Mouse (Mus musculus) MN1 (cell line): ENCODE results near the gene Plekhh2.

Experiments
- DNase-seq: peaks from one replicate; pipeline ENCODE4 v3.0.0-alpha.2; 2016; ENCODE audit warnings: low spot score

Plekhh2 gene

GRCm38 (mm10) chr17:84573940-84574339, 62.2 kb downstream of the Plekhh2 start:
- DNase-seq: no peak

- no peak for DNase-seq
Measured at GRCm38 (mm10) chr17:84575108-84575507, 63.4 kb downstream of the Plekhh2 start.

GRCm38 (mm10) chr17:84576621-84577293, 65.1 kb downstream of the Plekhh2 start:
- no peak for DNase-seq

- DNase-seq: no peak
Measured at GRCm38 (mm10) chr17:84579249-84579648, 67.6 kb downstream of the Plekhh2 start.

GRCm38 (mm10) chr17:84579817-84580216, 68.1 kb downstream of the Plekhh2 start:
- DNase-seq: no peak

GRCm38 (mm10) chr17:84580821-84581220, 69.1 kb downstream of the Plekhh2 start:
- no peak for DNase-seq

GRCm38 (mm10) chr17:84581740-84582414, 70.2 kb downstream of the Plekhh2 start:
- DNase-seq: peak; percentile 43

- DNase-seq: no peak
Measured at GRCm38 (mm10) chr17:84584107-84584506, 72.4 kb downstream of the Plekhh2 start.

- DNase-seq: no peak
Measured at GRCm38 (mm10) chr17:84585104-84585503, 73.4 kb downstream of the Plekhh2 start.

GRCm38 (mm10) chr17:84590065-84590464, 78.4 kb downstream of the Plekhh2 start:
- no peak for DNase-seq

- DNase-seq: no peak
Measured at GRCm38 (mm10) chr17:84591431-84592150, 79.9 kb downstream of the Plekhh2 start.

GRCm38 (mm10) chr17:84596015-84596441, 84.3 kb downstream of the Plekhh2 start:
- DNase-seq: no peak

- no peak for DNase-seq
Measured at GRCm38 (mm10) chr17:84596501-84596900, 84.8 kb downstream of the Plekhh2 start.

- no peak for DNase-seq
Measured at GRCm38 (mm10) chr17:84597859-84598258, 86.2 kb downstream of the Plekhh2 start.

- DNase-seq: no peak
Measured at GRCm38 (mm10) chr17:84598928-84599327, 87.2 kb downstream of the Plekhh2 start.

GRCm38 (mm10) chr17:84600051-84600983, 88.6 kb downstream of the Plekhh2 start:
- no peak for DNase-seq

GRCm38 (mm10) chr17:84601805-84602204, 90.1 kb downstream of the Plekhh2 start:
- DNase-seq: no peak

GRCm38 (mm10) chr17:84603202-84603627, 91.5 kb downstream of the Plekhh2 start:
- DNase-seq: no peak

- no peak for DNase-seq
Measured at GRCm38 (mm10) chr17:84603709-84604420, 92.2 kb downstream of the Plekhh2 start.

GRCm38 (mm10) chr17:84606976-84607375, 95.3 kb downstream of the Plekhh2 start:
- no peak for DNase-seq

- no peak for DNase-seq
Measured at GRCm38 (mm10) chr17:84607617-84608016, 95.9 kb downstream of the Plekhh2 start.
